Mouse (Mus musculus) heart, postnatal 0 days (tissue): ENCODE data around the gene Ier2.

Experiments used
- CTCF ChIP-seq: IDR thresholded peaks from 2 replicates; pipeline ENCODE4 v1.5.1; 2016; ENCODE audit warnings: antibody characterized with exemption, control low read depth, low read depth
- EP300 ChIP-seq: IDR thresholded peaks from 2 replicates; pipeline ENCODE4 v1.6.1; 2016; ENCODE audit warnings: antibody characterized with exemption, low read depth

DNA sequence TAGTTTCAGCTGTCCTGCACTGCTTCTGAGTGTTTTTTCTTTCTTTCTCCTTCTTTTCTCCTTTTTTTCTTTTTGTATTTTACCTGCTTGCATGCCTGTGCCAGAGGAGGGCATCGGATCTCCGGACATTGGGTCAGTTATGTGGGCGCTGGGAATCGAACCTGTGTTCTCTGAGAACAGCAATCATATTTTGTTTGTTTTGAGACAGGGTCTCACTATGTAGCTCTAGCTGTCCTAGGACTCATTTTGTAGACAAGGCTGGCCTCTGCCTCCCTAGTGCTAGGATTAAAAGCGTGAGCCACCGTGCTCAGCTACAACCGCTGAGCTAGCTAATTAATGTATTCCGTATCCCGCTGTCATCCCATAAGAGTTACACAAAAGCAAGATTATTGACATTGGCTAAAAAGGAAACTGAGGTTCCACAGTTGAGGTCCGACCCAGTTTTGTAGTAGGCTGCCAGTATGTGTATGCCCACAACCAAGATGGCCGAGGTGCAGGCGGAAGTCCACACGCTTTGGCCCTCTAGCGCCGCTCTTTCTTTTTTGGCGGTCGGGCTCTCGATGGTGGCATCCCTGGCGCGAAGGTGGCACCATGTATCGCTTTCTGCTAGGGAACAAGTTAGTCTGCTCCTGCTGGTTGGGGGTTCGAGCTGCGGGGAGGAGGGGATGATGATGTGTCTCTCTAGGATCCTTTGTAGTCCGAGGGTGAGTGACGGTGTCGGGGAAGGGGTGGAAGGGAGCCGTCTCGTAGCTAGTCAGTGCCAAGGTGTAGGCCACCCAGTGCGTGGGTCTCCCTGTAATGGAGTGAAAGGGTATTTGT is 2.1 kb upstream of the Ier2 start:
- peak; percentile 51 for TF ChIP-seq CTCF
- no peak; the same call in 1 of the 2 replicates for TF ChIP-seq EP300
